Mouse (Mus musculus): ENCODE measurements around the gene Srpr.

Srpr gene

GRCm38 (mm10) chr9:35188700-35189099 is 11.3 kb upstream of the Srpr start:
- peak; percentile 28 for DNase-seq (ENCODE audit: low read depth, low spot score)

- no peak for DNase-seq (ENCODE audit: low read depth, low spot score)
These were observed 6.9 kb upstream of the Srpr start for GRCm38 (mm10) chr9:35192983-35193542.

- no peak for DNase-seq (ENCODE audit: low read depth, low spot score)
These were observed 5.9 kb upstream of the Srpr start for GRCm38 (mm10) chr9:35194048-35194447.

- no peak for DNase-seq (ENCODE audit: low read depth, low spot score)
These were observed 2.4 kb upstream of the Srpr start for GRCm38 (mm10) chr9:35197625-35198024.

GRCm38 (mm10) chr9:35198351-35198750 is 1.6 kb upstream of the Srpr start:
- DNase-seq (ENCODE audit: low read depth, low spot score) = no peak

GRCm38 (mm10) chr9:35198945-35199771 is 817 bp upstream of the Srpr start:
- no peak for DNase-seq (ENCODE audit: low read depth, low spot score)

GRCm38 (mm10) chr9:35200529-35201060 is 620 bp downstream of the Srpr start:
- DNase-seq (ENCODE audit: low read depth, low spot score) = no peak

- no peak for DNase-seq (ENCODE audit: low read depth, low spot score)
These were observed 3.6 kb downstream of the Srpr start for GRCm38 (mm10) chr9:35203536-35203935.

GRCm38 (mm10) chr9:35204421-35204820 is 4.4 kb downstream of the Srpr start:
- DNase-seq (ENCODE audit: low read depth, low spot score) = no peak

- peak; percentile 99 for DNase-seq (ENCODE audit: low read depth, low spot score)
These were observed 10.8 kb downstream of the Srpr start, which contains the start of gene Foxred1 for GRCm38 (mm10) chr9:35210542-35211474. Gene Foxred1, minus strand, starts transcription at chr9:35211055.

- DNase-seq (ENCODE audit: low read depth, low spot score) = no peak
These were observed 11.9 kb downstream of the Srpr start for GRCm38 (mm10) chr9:35211573-35212511.

GRCm38 (mm10) chr9:35217963-35218362 is 18.0 kb downstream of the Srpr start:
- DNase-seq (ENCODE audit: low read depth, low spot score) = no peak

GRCm38 (mm10) chr9:35223466-35223865 is 23.5 kb downstream of the Srpr start:
- DNase-seq (ENCODE audit: low read depth, low spot score) = peak; percentile 52

GRCm38 (mm10) chr9:35228671-35229070 is 28.7 kb downstream of the Srpr start:
- DNase-seq (ENCODE audit: low read depth, low spot score) = no peak

GRCm38 (mm10) chr9:35235996-35236395 is 36.0 kb downstream of the Srpr start:
- no peak for DNase-seq (ENCODE audit: low read depth, low spot score)

GRCm38 (mm10) chr9:35238371-35238770 is 38.4 kb downstream of the Srpr start:
- DNase-seq (ENCODE audit: low read depth, low spot score) = no peak

GRCm38 (mm10) chr9:35238915-35239571 is 39.1 kb downstream of the Srpr start:
- DNase-seq (ENCODE audit: low read depth, low spot score) = no peak

GRCm38 (mm10) chr9:35239734-35240133 is 39.8 kb downstream of the Srpr start:
- DNase-seq (ENCODE audit: low read depth, low spot score) = no peak

GRCm38 (mm10) chr9:35247405-35247804 is 47.4 kb downstream of the Srpr start:
- DNase-seq (ENCODE audit: low read depth, low spot score) = no peak

GRCm38 (mm10) chr9:35249476-35249875 is 49.5 kb downstream of the Srpr start:
- DNase-seq (ENCODE audit: low read depth, low spot score) = no peak
